Mouse (Mus musculus) forebrain, embryonic 10.5 days (tissue): Measurements from ENCODE around the gene Trim34a. TPM values are rescaled to one million over a fixed set of nuclear protein-coding genes. Genes with fewer than 3 reads are reported as not detected.
"Not testable (repeated sequence)": the region's sequence is repeated elsewhere in the genome, so short reads cannot be mapped to it uniquely, and the experiment has no call there.

Experiments used
- DNase-seq: peaks from one replicate; pipeline ENCODE4 v3.0.0-alpha.2; 2017; ENCODE audit warnings: low spot score; ENCODE audit errors: extremely low spot score
- H3K27ac ChIP-seq: fragments of 300-500 bp; sonication (generic); 2 replicates; pipeline ENCODE4 v1.5.1; 2016; ENCODE audit warnings: mild to moderate bottlenecking
- H3K27me3 ChIP-seq: fragments of 300-500 bp; sonication (generic); 2 replicates; pipeline ENCODE4 v1.6.1; 2016; ENCODE audit warnings: mild to moderate bottlenecking; ENCODE audit not compliant: poor library complexity, severe bottlenecking
- H3K36me3 ChIP-seq: fragments of 300-500 bp; sonication (generic); replicated peaks from 2 replicates; pipeline ENCODE4 v1.6.1; 2016; ENCODE audit warnings: mild to moderate bottlenecking, moderate library complexity
- H3K4me1 ChIP-seq: fragments of 300-500 bp; sonication (generic); 2 replicates; pipeline ENCODE4 v1.6.1; 2016
- H3K4me3 ChIP-seq: fragments of 300-500 bp; sonication (generic); 2 replicates; pipeline ENCODE4 v1.5.1; 2016; ENCODE audit warnings: mild to moderate bottlenecking, moderate library complexity
- H3K9me3 ChIP-seq: fragments of 300-500 bp; sonication (generic); 2 replicates; pipeline ENCODE4 v1.6.1; 2016; ENCODE audit warnings: mild to moderate bottlenecking, moderate library complexity
- WGBS: fragments of 180-500 bp; shearing (Covaris S2); methylation state at CpG from one replicate; pipeline ENCODE4 v1.1.7; 2016; 5-methylcytosine and 5-hydroxymethylcytosine counted together
- polyA plus RNA-seq: library from polyadenylated mRNA; unstranded; fragments of >200 nt; fragmentation: Nextera tagmentation; extraction: Ambion mirVana; gene quantifications from 2 replicates; pipeline ENCODE4 v1.2.1, GENCODE M21; 2016

The Trim34a gene
- polyA plus RNA-seq, 1 experiment from 2014 or later: 0.48 TPM

GRCm38 (mm10) chr7:104279361-104279760, 35.1 kb downstream of the Trim34a start:
- not testable (repeated sequence) for H3K27me3 ChIP-seq, H3K4me3 ChIP-seq, H3K4me1 ChIP-seq, H3K27ac ChIP-seq, DNase-seq, H3K9me3 ChIP-seq, H3K36me3 ChIP-seq
- WGBS: 85% methylated on average over 3 of the region's 3 CpGs

GRCm38 (mm10) chr7:104287576-104288443, 43.6 kb downstream of the Trim34a start, which contains the start of gene Trim5:
Trim5 (minus strand) TSS chr7:104288094.
- H3K27ac ChIP-seq, H3K4me1 ChIP-seq, H3K27me3 ChIP-seq, H3K4me3 ChIP-seq, DNase-seq, H3K9me3 ChIP-seq, H3K36me3 ChIP-seq: not testable (repeated sequence)
- 53% methylated on average over 14 of the region's 14 CpGs for WGBS

GRCm38 (mm10) chr7:104290641-104291040, 46.4 kb downstream of the Trim34a start:
- no peak for DNase-seq
- Histone ChIP-seq H3K27ac (no peak overlapping the region), H3K36me3 (no peaks in the 10 kb centered on the region), H3K4me1 (no peaks in the 10 kb centered on the region), H3K27me3 (no peaks in the 10 kb centered on the region), H3K4me3 (no peak overlapping the region), H3K9me3 (no peaks in the 10 kb centered on the region)
- 90% methylated on average over 1 of the region's 1 CpGs for WGBS

DNA sequence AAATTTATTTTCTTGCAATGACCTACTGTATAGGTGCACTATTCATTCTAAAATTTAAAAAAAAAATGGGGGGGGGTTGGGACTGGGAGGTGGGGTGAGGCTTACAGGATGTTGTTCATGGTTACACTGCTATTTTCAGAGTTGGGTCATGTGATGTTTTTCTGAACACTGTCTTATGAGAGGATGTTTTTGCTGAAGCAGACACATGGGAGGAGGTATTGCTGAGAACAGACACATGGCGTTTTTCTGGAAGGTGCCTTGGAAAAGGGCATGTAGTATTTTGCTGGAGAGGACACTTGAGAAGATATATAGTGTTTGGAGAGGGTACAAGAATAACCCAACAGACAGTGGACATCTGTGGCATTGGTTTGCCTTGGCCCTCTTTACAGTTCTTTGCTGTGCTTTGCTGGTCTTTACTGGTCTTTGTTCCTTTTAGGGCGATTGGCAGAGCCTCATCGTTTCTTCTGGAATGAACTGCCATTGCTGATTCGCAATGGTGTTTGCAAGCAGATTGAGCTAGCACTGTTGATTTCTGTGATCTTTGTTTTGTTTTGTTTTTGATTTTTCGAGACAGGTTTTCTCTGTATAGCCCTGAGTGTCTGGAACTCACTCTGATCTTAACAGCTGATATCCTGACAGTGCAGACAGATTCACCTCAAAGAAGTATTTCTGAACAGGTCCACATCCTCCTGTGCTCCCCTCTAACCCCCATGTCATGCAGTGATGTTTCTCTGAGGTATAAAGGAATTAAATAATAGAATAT, 47.6 kb downstream of the Trim34a start:
- H3K4me1 ChIP-seq: no peaks in the 10 kb centered on the region
- no peak for DNase-seq
- H3K27me3 ChIP-seq: no peaks in the 10 kb centered on the region
- H3K4me3 ChIP-seq: no peak overlapping the region
- H3K36me3 ChIP-seq: no peaks in the 10 kb centered on the region
- H3K27ac ChIP-seq: no peak overlapping the region
- 89% methylated on average over 5 of the region's 5 CpGs for WGBS
- no peaks in the 10 kb centered on the region for H3K9me3 ChIP-seq

Other genes starting within 250 kb of the Trim34a start
- gene Olfr638, start 245.7 kb upstream of the Trim34a start, polyA plus RNA-seq: not detected in 2 replicates
- 0.02 TPM in 1 of 2 replicates, not detected in the other for gene Olfr639, start 227.2 kb upstream of the Trim34a start, polyA plus RNA-seq
- not detected in 2 replicates for gene Olfr640, start 218.9 kb upstream of the Trim34a start, polyA plus RNA-seq
- gene Olfr641, start 209.0 kb upstream of the Trim34a start, polyA plus RNA-seq: not detected in 2 replicates
- not detected in 2 replicates for gene Olfr642, start 191.8 kb upstream of the Trim34a start, polyA plus RNA-seq
- not detected in 2 replicates for gene 4930516K23Rik, start 183.0 kb upstream of the Trim34a start, polyA plus RNA-seq
- gene Olfr644, start 172.6 kb upstream of the Trim34a start, polyA plus RNA-seq: not detected in 2 replicates
- not detected in 2 replicates for gene Olfr645, start 159.0 kb upstream of the Trim34a start, polyA plus RNA-seq
- not detected in 2 replicates for gene Olfr646, start 139.6 kb upstream of the Trim34a start, polyA plus RNA-seq
- gene Ubqln5, start 114.6 kb upstream of the Trim34a start, polyA plus RNA-seq: not detected in 2 replicates
- gene Olfr643, start 107.1 kb upstream of the Trim34a start, polyA plus RNA-seq: not detected in 2 replicates
- gene Ubqln3, start 101.2 kb upstream of the Trim34a start, polyA plus RNA-seq: not detected in 2 replicates
- not detected in 2 replicates for gene Ubqlnl, start 93.9 kb upstream of the Trim34a start, polyA plus RNA-seq
- not detected in 2 replicates for gene Olfm5, start 79.6 kb upstream of the Trim34a start, polyA plus RNA-seq
- 0.23 and 0.29 TPM in 2 replicates for gene Olfr648, start 61.1 kb upstream of the Trim34a start, polyA plus RNA-seq
- gene Olfr649, start 48.5 kb upstream of the Trim34a start, polyA plus RNA-seq: not detected in 2 replicates
- gene Trim6, start 25.7 kb upstream of the Trim34a start, polyA plus RNA-seq: 5.1 and 5.7 TPM in 2 replicates
- 0.05 and 0.16 TPM in 2 replicates for gene Trim5, start 43.6 kb downstream of the Trim34a start, polyA plus RNA-seq
- 1.1 and 1.2 TPM in 2 replicates for gene Trim12a, start 71.0 kb downstream of the Trim34a start, polyA plus RNA-seq
- gene Trim34b, start 85.0 kb downstream of the Trim34a start, polyA plus RNA-seq: not detected in 2 replicates
- gene Trim12c, start 108.9 kb downstream of the Trim34a start, polyA plus RNA-seq: 0.23 and 0.68 TPM in 2 replicates
- gene Trim30b, start 125.4 kb downstream of the Trim34a start, polyA plus RNA-seq: not detected in 2 replicates
- 0.11 TPM in 1 of 2 replicates, not detected in the other for gene Trim30c, start 156.4 kb downstream of the Trim34a start, polyA plus RNA-seq
- gene Trim30a, start 220.7 kb downstream of the Trim34a start, polyA plus RNA-seq: 0.26 and 0.37 TPM in 2 replicates